8 mouse cellular contexts compared by ENCODE assay signal in genomic region chr7:99474836-99475561, GRCm38 (mm10). TPM values are rescaled to one million over a fixed set of nuclear protein-coding genes. Genes with fewer than 3 reads are reported as not detected.
DNase-seq lines count a peak whose midpoint lies in the region; ATAC-seq and TF ChIP-seq lines count a peak whose summit lies in the region.

No protein-coding gene starts in this region.

- no peak overlapping the region for H3K4me2 ChIP-seq in heart, embryonic 15.5 days
- 0 out of 2 replicates have a peak overlapping the region, but pooled peaks have one; percentile 22 for H3K4me2 ChIP-seq in liver, postnatal 0 days (ENCODE audit: low read depth, low read length)
- H3K4me2 ChIP-seq in neural tube, embryonic 14.5 days (ENCODE audit: low read depth, low read length), result no peak overlapping the region

- intact Hi-C loops in gastrocnemius, postnatal 14 days (cut with DNase I; ENCODE audit: low total_unique reads), result no loop called here

- no peak for TF ChIP-seq CTCF in liver, postnatal 0 days (IDR thresholded peaks at IDR 0.05; ENCODE audit: low read depth)

- peaks cover 53% of the 10 kb centered on the region for H3K36me3 ChIP-seq in heart, embryonic 15.5 days
- H3K36me3 ChIP-seq in liver, postnatal 0 days (replicated peaks; ENCODE audit: insufficient read depth, low read length), result peaks cover 48% of the 10 kb centered on the region
- peaks cover 35% of the 10 kb centered on the region for H3K36me3 ChIP-seq in neural tube, embryonic 14.5 days (ENCODE audit: control insufficient read depth, insufficient read depth, low read length)

- TF ChIP-seq EP300 in liver, postnatal 0 days (IDR thresholded peaks at IDR 0.05; ENCODE audit: low read depth), result peak; percentile 54; the same call in 1 of the 2 replicates

- H3K27ac ChIP-seq in heart, embryonic 15.5 days, result no peak overlapping the region; the same call in 1 of the 2 replicates
- peak overlapping the region; percentile 4; the same call in 1 of the 2 replicates for H3K27ac ChIP-seq in liver, postnatal 0 days (ENCODE audit: low read depth)
- peak overlapping the region; percentile 67 for H3K27ac ChIP-seq in neural tube, embryonic 14.5 days (ENCODE audit: low read depth, low read length)

- peaks cover 22% of the 10 kb centered on the region for H3K4me1 ChIP-seq in heart, embryonic 15.5 days (replicated peaks)
- H3K4me1 ChIP-seq in liver, postnatal 0 days (ENCODE audit: insufficient read depth), result peaks cover 12% of the 10 kb centered on the region
- peaks cover 7% of the 10 kb centered on the region; the same call in 1 of the 2 replicates for H3K4me1 ChIP-seq in neural tube, embryonic 14.5 days (ENCODE audit: control insufficient read depth, insufficient read depth, low read length)

- ATAC-seq in heart, embryonic 15.5 days (replicated peaks; ENCODE audit: insufficient number of reproducible peaks, insufficient read depth, low FRiP score, low read depth), result peak; percentile 64
- peak; percentile 67 for ATAC-seq in liver, postnatal 0 days
- ATAC-seq in neural tube, embryonic 14.5 days (ENCODE audit: low read depth), result peak; percentile 33; the same call in 1 of the 2 replicates

- H3K9ac ChIP-seq in heart, embryonic 15.5 days, result no peak overlapping the region
- H3K9ac ChIP-seq in liver, postnatal 0 days (replicated peaks), result no peak overlapping the region
- no peak overlapping the region for H3K9ac ChIP-seq in neural tube, embryonic 14.5 days (replicated peaks; ENCODE audit: low read depth, low read length)

- H3K9me3 ChIP-seq in heart, embryonic 15.5 days (replicated peaks), result no peaks in the 10 kb centered on the region
- H3K9me3 ChIP-seq in liver, postnatal 0 days (ENCODE audit: low read length), result no peaks in the 10 kb centered on the region
- H3K9me3 ChIP-seq in neural tube, embryonic 14.5 days (ENCODE audit: control insufficient read depth, low read length), result no peaks in the 10 kb centered on the region

- no peaks in the 10 kb centered on the region for H3K27me3 ChIP-seq in heart, embryonic 15.5 days
- H3K27me3 ChIP-seq in liver, postnatal 0 days (ENCODE audit: insufficient read depth, low read length), result no peaks in the 10 kb centered on the region
- no peaks in the 10 kb centered on the region for H3K27me3 ChIP-seq in neural tube, embryonic 14.5 days (ENCODE audit: control insufficient read depth, insufficient read depth, low read length)

- peak; percentile 35 for DNase-seq in gastrocnemius, postnatal 14 days
- no peak for DNase-seq in gastrocnemius, postnatal 25 days
- DNase-seq in Muller cell, postnatal 12 days (ENCODE audit: inconsistent ontology term), result peak; percentile 33
- DNase-seq in liver, postnatal 0 days, result peak; percentile 50
- no peak for DNase-seq in urinary bladder, postnatal 10 days (ENCODE audit: low spot score)
- no peak for DNase-seq in thymus, postnatal 10 days (ENCODE audit: low spot score in 2 of 2)

- WGBS in heart, embryonic 15.5 days, result 48% methylated on average over 12 of the region's 12 CpGs
- WGBS in liver, postnatal 0 days (ENCODE audit: insufficient replicate concordance), result 52% methylated on average over 12 of the region's 12 CpGs
- 40% methylated on average over 11 of the region's 12 CpGs for WGBS in neural tube, embryonic 14.5 days

- no peak overlapping the region for H3K4me3 ChIP-seq in heart, embryonic 15.5 days
- H3K4me3 ChIP-seq in liver, postnatal 0 days (ENCODE audit: low read depth, low read length), result no peak overlapping the region
- H3K4me3 ChIP-seq in neural tube, embryonic 14.5 days (ENCODE audit: low read depth, low read length), result no peak overlapping the region

RNA-seq across cellular contexts. Expression of gene Rps3, which starts 8.5 kb away (rescaled TPM):
- total RNA-seq in gastrocnemius, postnatal 14 days (2021), result 100 to 1,000 TPM; 262 to 278 TPM
- total RNA-seq in gastrocnemius, postnatal 25 days (2021), result 100 to 1,000 TPM; 239 to 240 TPM
- 437 and 490 TPM in 2 replicates for polyA plus RNA-seq in heart, embryonic 15.5 days (2015; fragmentation: Nextera tagmentation; extraction: Ambion mirVana)
- polyA plus RNA-seq in liver, postnatal 0 days (2015; fragmentation: Nextera tagmentation; extraction: Ambion mirVana), result 472 TPM in 2 replicates
- 408 and 464 TPM in 2 replicates for polyA plus RNA-seq in neural tube, embryonic 14.5 days (2014; fragmentation: Nextera tagmentation; extraction: Ambion mirVana)

RNA-seq across cellular contexts. Expression of gene Klhl35, which starts 9.2 kb away (rescaled TPM):
- total RNA-seq in gastrocnemius, postnatal 14 days (2021), result under 1 TPM in 1 of 2 experiments, not detected in 1; 0.38 TPM
- not detected for total RNA-seq in gastrocnemius, postnatal 25 days (2021)
- polyA plus RNA-seq in heart, embryonic 15.5 days (2015; fragmentation: Nextera tagmentation; extraction: Ambion mirVana), result 0.63 and 0.73 TPM in 2 replicates
- 0.35 and 0.37 TPM in 2 replicates for polyA plus RNA-seq in liver, postnatal 0 days (2015; fragmentation: Nextera tagmentation; extraction: Ambion mirVana)
- polyA plus RNA-seq in neural tube, embryonic 14.5 days (2014; fragmentation: Nextera tagmentation; extraction: Ambion mirVana), result 2.4 and 4.8 TPM in 2 replicates

Comparison
In these comparisons a context has a peak if more than half of its experiments do, and no peak if none do; other contexts are left out.
1. DNase-seq: peak in gastrocnemius, postnatal 14 days (single experiment), Muller cell, postnatal 12 days (single experiment) and liver, postnatal 0 days (single experiment); none in gastrocnemius, postnatal 25 days (single experiment), urinary bladder, postnatal 10 days (single experiment) and thymus, postnatal 10 days (0 of 2).
2. Peak in every context shown above with its lines, with median percentiles within 50 percentile points of each other: ATAC-seq.